Mouse (Mus musculus) E14TG2a.4 (cell line): ENCODE data around the gene Cd79b.

ENCODE experiments used
- CTCF ChIP-seq: conservative IDR thresholded peaks from 2 replicates; pipeline ENCODE4 v1.5.1; 2014; ENCODE audit warnings: low read length
- POU5F1 ChIP-seq: IDR thresholded peaks from 2 replicates; pipeline ENCODE4 v1.6.1; 2014; ENCODE audit warnings: low read length, borderline replicate concordance

- TF ChIP-seq CTCF (no peak), POU5F1 (no peak)
These were observed 32.1 kb downstream of the Cd79b start for GRCm38 (mm10) chr11:106282452-106282851.
